Mouse (Mus musculus) layer of hippocampus, adult 8-10 months (tissue): ENCODE results near the gene Fen1. TPM values are rescaled to one million over a fixed set of nuclear protein-coding genes. Genes with fewer than 3 reads are reported as not detected.
"Not testable (repeated sequence)": the region's sequence is repeated elsewhere in the genome, so short reads cannot be mapped to it uniquely, and the experiment has no call there.

Source experiments
- DNase-seq, 2 experiments: peaks; one replicate each; pipeline ENCODE4 v3.0.0; 2022; ENCODE audit warnings: low spot score in 2 of 2
- total RNA-seq, 4 experiments: library from RNA; stranded (reverse); gene quantifications; 2 replicates each; pipeline ENCODE4 v1.2.4; 2022

Fen1 gene
- total RNA-seq, 4 experiments from 2014 or later: 8.9 to 12.2 (median 9.9) TPM

DNA sequence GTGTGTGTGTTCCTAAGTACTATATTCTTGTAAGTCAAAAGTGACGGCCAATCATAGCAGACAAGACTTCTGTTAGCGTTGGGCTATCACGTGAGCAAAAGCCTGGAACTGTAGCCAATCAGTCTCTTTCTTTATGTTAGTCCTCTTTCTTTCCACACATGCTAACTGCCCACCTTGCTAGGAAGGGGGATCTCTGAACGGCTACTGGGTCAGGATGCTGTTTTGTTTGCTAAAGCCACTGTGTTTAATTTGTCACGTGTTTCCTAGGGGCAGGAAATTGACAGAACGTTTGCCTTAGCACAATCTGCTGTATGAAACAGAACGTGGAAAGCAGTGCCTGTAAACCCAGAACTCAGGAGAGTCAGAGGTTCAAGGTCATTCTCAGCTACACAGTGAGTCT, 21.8 kb downstream of the Fen1 start:
- no peak for DNase-seq

GRCm38 (mm10) chr19:10181225-10181624, 22.7 kb downstream of the Fen1 start:
- peak in 1 of 2 experiments; percentile 71 for DNase-seq

GRCm38 (mm10) chr19:10176941-10177372, 27.0 kb downstream of the Fen1 start:
- no peak for DNase-seq

GRCm38 (mm10) chr19:10176477-10176876, 27.5 kb downstream of the Fen1 start:
- no peak for DNase-seq

DNA sequence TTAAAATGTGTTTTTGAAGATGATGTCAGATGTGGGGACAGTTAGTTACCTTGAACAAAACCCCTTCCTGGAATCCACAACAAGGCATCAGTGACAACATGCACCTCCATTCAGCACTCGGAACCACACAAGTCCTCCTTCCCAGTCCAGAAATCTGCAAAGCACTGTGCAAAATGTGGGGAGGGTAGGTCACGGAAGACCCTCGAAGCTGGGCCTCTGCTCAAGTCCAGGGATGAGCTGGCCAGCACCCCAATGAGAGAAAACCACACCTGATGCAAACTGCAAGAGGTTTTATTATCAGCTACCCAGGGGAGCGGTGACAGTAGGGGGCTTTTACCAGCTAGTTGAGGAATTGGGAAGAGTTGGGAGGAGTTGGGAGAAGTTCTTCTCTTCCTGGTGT, 29.0 kb downstream of the Fen1 start:
- DNase-seq: no peak

- no peak for DNase-seq
Observed at GRCm38 (mm10) chr19:10173844-10174539, 30.0 kb downstream of the Fen1 start.

- no peak for DNase-seq
Observed at GRCm38 (mm10) chr19:10173116-10173718, 30.8 kb downstream of the Fen1 start.

- peak in 1 of 2 experiments; percentile 73 for DNase-seq
Observed at GRCm38 (mm10) chr19:10171846-10172245, 32.1 kb downstream of the Fen1 start.

DNA sequence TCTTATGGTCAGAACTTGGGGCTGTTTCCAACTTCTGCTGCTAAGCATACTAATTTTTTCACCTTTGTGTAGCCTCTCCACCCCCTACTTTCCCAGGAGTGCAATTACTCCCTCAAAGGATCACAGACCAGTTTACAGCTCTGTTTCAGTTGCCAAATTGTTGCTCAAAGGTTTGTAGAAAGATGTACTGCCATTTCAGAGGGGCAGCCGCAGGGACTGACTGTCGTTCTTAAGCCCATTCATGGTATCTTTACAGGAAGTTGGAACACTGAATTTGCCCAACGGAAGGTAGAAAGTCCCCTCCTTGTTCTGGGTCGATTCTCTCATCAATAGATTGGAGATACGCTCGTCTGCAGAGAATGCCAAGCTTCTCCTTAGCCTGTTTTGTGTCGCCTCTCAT, 32.6 kb downstream of the Fen1 start:
- no peak for DNase-seq

DNA sequence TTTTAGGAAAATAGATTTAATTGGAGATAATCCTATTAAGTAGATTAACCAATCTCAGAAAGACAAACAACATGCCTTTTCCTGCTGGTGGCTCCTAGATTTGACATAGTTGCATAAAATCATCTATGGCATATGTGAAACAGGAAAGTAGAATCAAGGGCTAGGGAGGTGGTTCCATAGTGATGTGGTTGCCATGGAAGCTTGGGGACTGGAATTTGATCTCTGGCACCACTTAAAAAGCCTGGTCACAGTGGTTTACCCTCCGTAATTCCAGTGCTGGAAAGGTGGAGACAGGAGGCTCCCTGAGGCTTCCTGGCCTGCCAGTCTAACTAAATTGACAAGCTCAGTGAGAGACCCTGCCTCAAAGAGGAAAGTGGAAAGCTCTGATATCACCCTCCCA, 33.5 kb downstream of the Fen1 start:
- no peak for DNase-seq

DNA sequence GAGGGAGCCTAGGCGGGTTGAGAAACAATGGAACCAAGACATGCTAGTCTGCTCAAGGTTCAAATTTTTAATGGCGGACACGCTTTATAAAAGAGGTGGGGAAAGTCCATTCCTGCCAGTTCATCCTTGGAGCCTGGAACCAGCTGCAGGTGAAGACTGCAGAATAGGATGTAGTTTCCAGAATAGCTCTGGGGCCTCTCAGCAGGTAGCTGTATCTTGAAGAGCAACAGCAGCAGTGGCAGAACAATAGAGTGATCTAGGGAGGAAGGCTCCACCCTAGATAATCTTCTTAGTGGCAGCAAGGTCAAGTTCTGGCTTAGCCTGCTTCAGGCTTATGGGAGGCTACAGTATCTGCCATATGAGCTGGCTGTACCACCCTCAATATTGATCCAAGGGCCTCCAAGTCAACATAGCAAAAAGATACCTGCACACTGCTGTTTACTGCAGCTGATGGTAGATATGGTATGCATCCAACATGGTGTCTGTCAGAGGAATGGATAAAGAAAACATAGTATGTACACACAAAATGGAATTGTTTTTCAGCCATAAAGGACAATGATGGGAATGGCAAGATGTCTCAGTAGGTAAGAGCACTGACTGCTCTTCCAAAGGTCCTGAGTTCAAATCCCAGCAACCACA, 34.2 kb downstream of the Fen1 start:
- DNase-seq: not testable (repeated sequence)

- no peak for DNase-seq
Observed at GRCm38 (mm10) chr19:10169179-10169578, 34.8 kb downstream of the Fen1 start.

DNA sequence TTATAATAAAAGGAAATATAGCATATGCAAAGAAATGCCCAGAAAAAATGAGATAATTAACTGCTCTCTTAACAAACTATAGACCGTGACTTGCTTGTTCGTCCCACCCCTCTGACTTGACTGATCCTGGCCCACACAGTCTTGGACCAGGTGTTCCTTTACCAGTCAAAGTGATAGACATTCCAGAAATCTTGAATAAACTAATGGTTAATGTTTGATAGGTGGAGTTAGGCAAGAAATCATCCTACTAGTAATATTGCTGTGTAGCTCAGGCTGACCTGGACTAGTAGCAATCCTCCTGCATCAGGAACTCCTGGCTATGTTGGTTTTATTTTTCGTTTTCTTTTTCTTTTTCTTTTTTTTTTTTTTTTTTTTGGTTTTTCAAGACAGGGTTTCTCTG, 35.5 kb downstream of the Fen1 start:
- DNase-seq: no peak

- DNase-seq: no peak
Observed at GRCm38 (mm10) chr19:10167951-10168350, 36.0 kb downstream of the Fen1 start.

- no peak for DNase-seq
Observed at GRCm38 (mm10) chr19:10167112-10167511, 36.9 kb downstream of the Fen1 start.

GRCm38 (mm10) chr19:10165928-10166327, 38.0 kb downstream of the Fen1 start:
- DNase-seq: not testable (repeated sequence)

DNA sequence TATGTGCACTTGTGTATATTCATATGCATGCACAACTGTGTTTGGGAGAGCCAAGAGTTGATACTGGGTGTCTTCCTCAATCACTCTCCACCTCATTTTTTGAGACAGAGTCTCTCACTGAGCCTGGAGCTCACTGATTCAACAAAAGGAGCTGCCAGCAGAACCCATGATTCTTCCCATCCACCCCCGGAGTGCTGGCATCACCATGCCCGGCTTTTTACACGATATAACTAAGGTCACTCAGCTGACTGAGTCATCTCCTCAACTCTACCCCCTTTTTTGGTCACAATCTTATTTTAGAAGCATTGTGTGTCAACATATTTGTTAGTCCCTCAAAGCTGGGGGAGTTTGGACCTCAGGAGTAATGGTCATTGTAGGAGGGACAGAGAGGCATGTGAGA, 40.1 kb downstream of the Fen1 start:
- no peak for DNase-seq

GRCm38 (mm10) chr19:10157725-10158124, 46.2 kb downstream of the Fen1 start:
- DNase-seq: no peak

DNA sequence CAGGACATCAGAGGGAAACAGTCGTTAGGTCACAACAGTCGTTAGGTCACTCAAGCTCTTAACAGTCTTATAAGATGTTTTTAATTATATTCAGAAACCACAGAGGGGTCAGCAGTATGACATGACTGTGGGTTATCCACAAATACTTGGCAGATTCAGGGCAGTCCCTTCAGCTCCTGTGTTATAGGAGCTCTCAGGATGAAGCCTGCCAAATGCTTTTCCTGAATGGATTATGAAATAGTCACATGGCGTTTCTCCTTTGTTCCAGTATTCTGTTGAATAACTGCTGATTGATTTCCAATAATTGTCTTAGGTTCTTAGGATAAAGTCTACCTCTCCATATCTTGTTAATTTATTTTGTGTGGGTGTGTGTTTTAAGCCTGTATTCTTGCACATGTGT, 54.8 kb downstream of the Fen1 start:
- DNase-seq: no peak
